Comparison of ENCODE assay signal across 13 mouse cellular contexts in genomic region chr19:34248558-34248957, GRCm38 (mm10). TPM values are rescaled to one million over a fixed set of nuclear protein-coding genes. Genes with fewer than 3 reads are reported as not detected.
DNase-seq lines count a peak whose midpoint lies in the region; ATAC-seq lines count a peak whose summit lies in the region.
"Had no signal": no experiment of that assay in that cellular context is flagged by ENCODE, and none has a peak within 500 bp of the region (broad histone marks: within the 10 kb centered on the region; RNA-seq: fewer than 3 reads in every experiment).

No protein-coding gene starts in this region.

- ATAC-seq in inflammation-experienced regulatory T-cells, adult 6 months = peak; percentile 74
- ATAC-seq: forebrain, embryonic 14.5 days; midbrain, embryonic 15.5 days; Patski had no signal

- peak; percentile 27 for DNase-seq in heart, adult 11 months
- DNase-seq in heart, postnatal 4 days = no peak
- DNase-seq in thymus, postnatal 0 days (ENCODE audit: low spot score) = peak; percentile 72
- DNase-seq in thymus, postnatal 14 days = no peak
- no peak for DNase-seq in testis, postnatal 14 days (ENCODE audit: low spot score)
- no peak for DNase-seq in ovary, postnatal 36 days (ENCODE audit: low spot score)
- no peak for DNase-seq in spleen, postnatal 4 days (ENCODE audit: low spot score in 2 of 2)
- DNase-seq: cerebellum, postnatal 14 days; heart, adult 2 months had no signal

RNA-seq across cellular contexts. Expression of gene Acta2, which starts 6.8 kb away (rescaled TPM):
- total RNA-seq in heart, postnatal 4 days (2021) = 1,000 to 10,000 TPM; 1,243 to 1,503 TPM
- 19.2 and 36.5 TPM in 2 replicates for polyA plus RNA-seq in thymus, postnatal 0 days (2015; fragmentation: Nextera tagmentation; extraction: Ambion mirVana)
- under 1 TPM in 2 of 3 experiments, not detected in 1; 0.16 to 0.64 TPM for polyA plus RNA-seq in inflammation-experienced regulatory T-cells, adult 6 months (2017; shearing (Covaris generic))

RNA-seq across cellular contexts. Expression of gene Fas, which starts 41.9 kb away (rescaled TPM):
- total RNA-seq in heart, postnatal 4 days (2021) = 1 to 10 TPM; 4.3 to 4.6 TPM
- 91.5 and 112 TPM in 2 replicates for polyA plus RNA-seq in thymus, postnatal 0 days (2015; fragmentation: Nextera tagmentation; extraction: Ambion mirVana)
- 100 to 1,000 TPM; 124 to 144 (median 139) TPM for polyA plus RNA-seq in inflammation-experienced regulatory T-cells, adult 6 months (2017; shearing (Covaris generic))

RNA-seq across cellular contexts. Expression of gene Stambpl1, which starts 56.5 kb away (rescaled TPM):
- total RNA-seq in heart, postnatal 4 days (2021) = 1 to 10 TPM; 7.1 to 7.9 TPM
- polyA plus RNA-seq in thymus, postnatal 0 days (2015; fragmentation: Nextera tagmentation; extraction: Ambion mirVana) = 48.2 and 54.7 TPM in 2 replicates
- 10 to 100 TPM; 55.7 to 96.7 (median 78.8) TPM for polyA plus RNA-seq in inflammation-experienced regulatory T-cells, adult 6 months (2017; shearing (Covaris generic))

Comparison
In these comparisons a context has a peak if more than half of its experiments do, and no peak if none do; other contexts are left out.
1. DNase-seq: peak in heart, adult 11 months (single experiment) and thymus, postnatal 0 days (single experiment); none in heart, postnatal 4 days (single experiment), thymus, postnatal 14 days (single experiment), testis, postnatal 14 days (single experiment), ovary, postnatal 36 days (single experiment) and spleen, postnatal 4 days (0 of 2).
2. RNA of gene Acta2, which starts 6.8 kb away (polyA plus RNA-seq): 19.2 to 36.5 TPM in thymus, postnatal 0 days; 0.16 to 0.64 TPM in inflammation-experienced regulatory T-cells, adult 6 months; every median in the first group is over 10 times any median in the second.